Mouse (Mus musculus) gonadal fat pad, adult 2 months (tissue): Measurements from ENCODE around the gene Chek2. TPM values are rescaled to one million over a fixed set of nuclear protein-coding genes. Genes with fewer than 3 reads are reported as not detected.

Source experiments
- DNase-seq: peaks from one replicate; pipeline ENCODE4 v3.0.0-alpha.2; 2012; ENCODE audit warnings: low read depth
- polyA plus RNA-seq: library from polyadenylated mRNA; depleted of rRNA; stranded (reverse); fragments of >200 nt; gene quantifications from 2 replicates; pipeline ENCODE4 v1.2.3, GENCODE M21; 2012; rRNA removed

The Chek2 gene
- polyA plus RNA-seq, 1 experiment = 7.0 TPM

- no peak for DNase-seq
Measured at GRCm38 (mm10) chr5:110898785-110899184, 59.0 kb downstream of the Chek2 start.

DNA sequence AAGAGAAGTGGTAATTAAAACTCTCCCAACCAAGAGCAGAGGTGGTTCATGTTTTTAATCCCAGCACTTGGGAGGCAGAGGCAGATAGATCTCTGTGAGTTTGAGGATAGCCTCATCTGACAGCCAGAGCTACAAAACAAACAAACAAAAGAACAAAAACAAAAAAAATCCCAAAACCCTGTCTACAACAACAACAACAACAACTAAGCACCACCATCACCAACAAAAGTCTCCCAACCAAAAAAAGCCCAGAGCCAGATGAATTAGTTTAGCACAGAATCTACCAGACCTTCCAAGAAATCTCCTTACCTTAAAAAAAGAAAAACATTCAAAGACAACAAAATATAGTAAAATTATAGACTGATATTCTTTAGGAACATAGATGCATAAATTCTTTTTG is 60.6 kb downstream of the Chek2 start:
- DNase-seq = no peak

GRCm38 (mm10) chr5:110906708-110907107 is 66.9 kb downstream of the Chek2 start:
- DNase-seq = no peak

DNA sequence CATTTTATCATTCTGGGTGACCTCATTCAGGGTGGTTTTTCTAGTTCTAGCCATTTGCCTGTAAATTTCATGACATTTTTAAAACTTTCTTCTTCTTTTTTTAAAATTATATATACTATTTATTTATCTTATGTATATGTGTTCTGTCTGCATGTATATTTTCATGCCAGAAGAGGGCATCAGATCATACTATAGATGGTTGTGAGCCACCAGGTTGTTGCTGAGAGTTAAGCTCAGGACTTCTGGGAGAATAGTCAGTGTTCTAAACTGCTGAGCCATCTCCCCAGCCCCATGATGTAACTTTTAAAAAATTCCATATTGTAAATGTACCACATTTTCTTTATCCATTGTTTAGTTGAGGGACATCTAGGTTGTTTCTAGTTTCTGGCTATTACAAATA is 69.1 kb downstream of the Chek2 start:
- no peak for DNase-seq

GRCm38 (mm10) chr5:110909955-110910589 is 70.3 kb downstream of the Chek2 start:
- no peak for DNase-seq

- DNase-seq = no peak
Measured at GRCm38 (mm10) chr5:110914859-110915258, 75.1 kb downstream of the Chek2 start.

DNA sequence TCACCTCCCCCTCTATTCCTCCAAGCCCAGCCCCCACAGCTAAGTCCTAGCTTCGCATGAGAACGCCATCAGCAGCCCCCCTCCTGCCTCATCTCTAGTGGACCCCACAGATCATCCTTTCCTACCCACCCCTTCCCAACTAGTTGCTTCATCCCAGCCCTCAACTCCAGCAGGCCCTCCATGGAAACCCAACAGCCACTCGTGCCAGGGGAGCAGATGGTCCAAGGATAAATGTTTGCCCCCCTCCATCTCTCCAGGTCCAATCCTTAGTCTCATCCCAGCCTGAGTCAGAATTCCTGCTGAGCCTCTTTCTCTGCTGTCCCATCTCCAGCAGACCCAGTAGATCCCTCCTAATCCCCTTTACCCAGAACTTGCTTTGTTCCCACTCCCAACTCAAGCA is 76.5 kb downstream of the Chek2 start:
- DNase-seq = no peak

- no peak for DNase-seq
Measured at GRCm38 (mm10) chr5:110919541-110919940, 79.8 kb downstream of the Chek2 start.

GRCm38 (mm10) chr5:110923336-110923735 is 83.6 kb downstream of the Chek2 start:
- no peak for DNase-seq

Other genes with a start within 250 kb of the Chek2 start
- gene Noc4l, start 186.6 kb upstream of the Chek2 start, polyA plus RNA-seq = 33.9 and 37.6 TPM in 2 replicates
- gene Ddx51, start 186.5 kb upstream of the Chek2 start, polyA plus RNA-seq = 14.9 and 15.1 TPM in 2 replicates
- gene Ep400, start 69.3 kb upstream of the Chek2 start, polyA plus RNA-seq = 29.4 and 48.4 TPM in 2 replicates
- gene Pus1, start 59.3 kb upstream of the Chek2 start, polyA plus RNA-seq = 18.1 and 22.5 TPM in 2 replicates
- 36.0 and 43.5 TPM in 2 replicates for gene Ulk1, start 29.9 kb upstream of the Chek2 start, polyA plus RNA-seq
- 17.2 and 27.4 TPM in 2 replicates for gene Hscb, start 202 bp upstream of the Chek2 start, polyA plus RNA-seq
- 10.1 and 13.0 TPM in 2 replicates for gene Ttc28, start 39.8 kb downstream of the Chek2 start, polyA plus RNA-seq